In genomic region chr12:34916995-34917394, GRCm38 (mm10) we compare ENCODE assay signal across 11 mouse cellular contexts. TPM values are rescaled to one million over a fixed set of nuclear protein-coding genes. Genes with fewer than 3 reads are reported as not detected.
DNase-seq lines count a peak whose midpoint lies in the region; ATAC-seq lines count a peak whose summit lies in the region.
"Had no signal": no experiment of that assay in that cellular context is flagged by ENCODE, and none has a peak within 500 bp of the region (broad histone marks: within the 10 kb centered on the region; RNA-seq: fewer than 3 reads in every experiment).

Gene Hdac9, minus strand, starts transcription at chr12:34917095.

- no peak within 1 kb of the TSS for H3K27ac ChIP-seq in forebrain, embryonic 13.5 days
- H3K27ac ChIP-seq in forebrain, embryonic 10.5 days, result no peak within 1 kb of the TSS
- H3K27ac ChIP-seq in neural tube, embryonic 11.5 days (ENCODE audit: low read depth, low read length), result no peak within 1 kb of the TSS
- H3K27ac ChIP-seq: liver, embryonic 12.5 days had no signal

- DNase-seq in forebrain, embryonic 10.5 days (ENCODE audit: extremely low spot score, low spot score), result no peak
- DNase-seq in neural tube, embryonic 11.5 days (ENCODE audit: low spot score), result no peak
- no peak for DNase-seq in neural tube, embryonic 10.5 days (ENCODE audit: extremely low spot score, low spot score)
- DNase-seq in layer of hippocampus, postnatal 14 days (ENCODE audit: low spot score in 2 of 2), result no peak
- no peak for DNase-seq in right cerebral cortex, postnatal 14 days
- DNase-seq in right cerebral cortex, postnatal 36 days (ENCODE audit: low spot score in 2 of 2), result no peak
- DNase-seq: adrenal gland, postnatal 14 days had no signal

- no peaks in the 10 kb centered on the region for H3K27me3 ChIP-seq in forebrain, embryonic 13.5 days
- no peaks in the 10 kb centered on the region for H3K27me3 ChIP-seq in forebrain, embryonic 10.5 days (ENCODE audit: poor library complexity, severe bottlenecking)
- no peaks in the 10 kb centered on the region for H3K27me3 ChIP-seq in neural tube, embryonic 11.5 days (ENCODE audit: control insufficient read depth, insufficient read depth, low read length)
- H3K27me3 ChIP-seq: liver, embryonic 12.5 days had no signal

- H3K4me1 ChIP-seq in forebrain, embryonic 13.5 days, result 0 out of 2 replicates have a peak, but pooled peaks cover 4% of the 10 kb centered on the region
- peaks cover 4% of the 10 kb centered on the region for H3K4me1 ChIP-seq in forebrain, embryonic 10.5 days
- no peaks in the 10 kb centered on the region for H3K4me1 ChIP-seq in neural tube, embryonic 11.5 days (ENCODE audit: control insufficient read depth, insufficient read depth, low read length)
- H3K4me1 ChIP-seq: liver, embryonic 12.5 days; megakaryocyte, embryonic 14.5 days had no signal

- no peak within 1 kb of the TSS for H3K9ac ChIP-seq in forebrain, embryonic 13.5 days
- H3K9ac ChIP-seq in neural tube, embryonic 11.5 days (ENCODE audit: low read length), result no peak within 1 kb of the TSS
- H3K9ac ChIP-seq: liver, embryonic 12.5 days had no signal

- H3K4me2 ChIP-seq in forebrain, embryonic 13.5 days, result no peak within 1 kb of the TSS
- H3K4me2 ChIP-seq in neural tube, embryonic 11.5 days (ENCODE audit: low read depth), result no peak within 1 kb of the TSS
- H3K4me2 ChIP-seq: liver, embryonic 12.5 days had no signal

- no peaks in the 10 kb centered on the region for H3K36me3 ChIP-seq in forebrain, embryonic 13.5 days (ENCODE audit: poor library complexity, severe bottlenecking)
- no peaks in the 10 kb centered on the region for H3K36me3 ChIP-seq in forebrain, embryonic 10.5 days (replicated peaks)
- no peaks in the 10 kb centered on the region for H3K36me3 ChIP-seq in neural tube, embryonic 11.5 days (ENCODE audit: control insufficient read depth, insufficient read depth, low read length)
- H3K36me3 ChIP-seq: liver, embryonic 12.5 days had no signal

- no peak for ATAC-seq in forebrain, embryonic 13.5 days
- no peak for ATAC-seq in neural tube, embryonic 11.5 days (ENCODE audit: insufficient read depth, low FRiP score, low TSS enrichment)
- ATAC-seq in neutrophil, adult 5-6 weeks (ENCODE audit: extremely low read depth, insufficient number of reproducible peaks, low FRiP score, poor library complexity, severe bottlenecking), result no peak
- ATAC-seq: liver, embryonic 12.5 days had no signal

- WGBS in forebrain, embryonic 13.5 days, result 50% methylated on average over 1 of the region's 1 CpGs
- WGBS in forebrain, embryonic 10.5 days, result 53% methylated on average over 1 of the region's 1 CpGs
- WGBS in neural tube, embryonic 11.5 days, result 43% methylated on average over 1 of the region's 1 CpGs

- no peak within 1 kb of the TSS for H3K4me3 ChIP-seq in forebrain, embryonic 13.5 days
- no peak within 1 kb of the TSS for H3K4me3 ChIP-seq in forebrain, embryonic 10.5 days
- H3K4me3 ChIP-seq in neural tube, embryonic 11.5 days (ENCODE audit: low read depth, low read length), result no peak within 1 kb of the TSS
- H3K4me3 ChIP-seq: liver, embryonic 12.5 days; megakaryocyte, embryonic 14.5 days had no signal

- H3K9me3 ChIP-seq in forebrain, embryonic 13.5 days (replicated peaks), result no peaks in the 10 kb centered on the region
- H3K9me3 ChIP-seq in forebrain, embryonic 10.5 days, result no peaks in the 10 kb centered on the region
- no peaks in the 10 kb centered on the region for H3K9me3 ChIP-seq in neural tube, embryonic 11.5 days (ENCODE audit: control insufficient read depth, low read length)
- H3K9me3 ChIP-seq: liver, embryonic 12.5 days; megakaryocyte, embryonic 14.5 days had no signal

RNA-seq across cellular contexts. Expression of gene Hdac9, which starts in this region (rescaled TPM):
- polyA plus RNA-seq in forebrain, embryonic 13.5 days (2015; fragmentation: Nextera tagmentation; extraction: Ambion mirVana), result 10.5 and 11.1 TPM in 2 replicates
- 4.0 and 4.4 TPM in 2 replicates for polyA plus RNA-seq in forebrain, embryonic 10.5 days (2016; fragmentation: Nextera tagmentation; extraction: Ambion mirVana)
- polyA plus RNA-seq in neural tube, embryonic 11.5 days (2014; fragmentation: Nextera tagmentation; extraction: Ambion mirVana), result 10.8 and 10.9 TPM in 2 replicates
- total RNA-seq in layer of hippocampus, postnatal 14 days (2021), result 10 to 100 TPM; 46.5 to 48.3 TPM
- total RNA-seq in neutrophil, adult 5-6 weeks (2017), result 54.9 and 65.9 TPM in 2 replicates
